Mouse (Mus musculus) mature B cell (primary cell): ENCODE results near the gene Cdadc1.

Experiments used
- in situ Hi-C: fragments of 300-500 bp; cut with MboI; formaldehyde crosslinking; loops from 2 replicates; pipeline ENCODE4 v1.14.3; 2019

The Cdadc1 gene

DNA sequence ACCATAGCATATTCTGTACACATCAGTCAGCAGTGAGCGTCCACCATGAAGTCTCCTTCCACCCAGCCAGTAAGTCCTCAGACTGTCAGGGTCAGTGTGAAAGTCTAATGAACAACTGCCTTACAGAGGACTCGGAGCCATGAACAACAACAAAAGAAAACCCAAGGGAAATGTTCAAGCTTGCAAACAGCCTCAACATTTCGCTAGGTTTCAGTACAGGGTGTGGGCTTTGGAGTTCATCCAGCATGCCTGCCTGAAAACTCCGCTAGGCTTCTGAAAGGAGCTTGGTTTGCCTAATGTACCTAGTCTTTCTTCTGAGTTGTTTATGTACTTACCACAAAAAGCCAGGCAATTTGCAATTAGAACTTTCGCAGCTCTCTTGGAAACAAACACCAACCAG, 53.8 kb downstream of the Cdadc1 start:
- in situ Hi-C loops = no loop called here

- in situ Hi-C loops = no loop called here
Measured at GRCm38 (mm10) chr14:59543158-59543826, 54.5 kb downstream of the Cdadc1 start.

DNA sequence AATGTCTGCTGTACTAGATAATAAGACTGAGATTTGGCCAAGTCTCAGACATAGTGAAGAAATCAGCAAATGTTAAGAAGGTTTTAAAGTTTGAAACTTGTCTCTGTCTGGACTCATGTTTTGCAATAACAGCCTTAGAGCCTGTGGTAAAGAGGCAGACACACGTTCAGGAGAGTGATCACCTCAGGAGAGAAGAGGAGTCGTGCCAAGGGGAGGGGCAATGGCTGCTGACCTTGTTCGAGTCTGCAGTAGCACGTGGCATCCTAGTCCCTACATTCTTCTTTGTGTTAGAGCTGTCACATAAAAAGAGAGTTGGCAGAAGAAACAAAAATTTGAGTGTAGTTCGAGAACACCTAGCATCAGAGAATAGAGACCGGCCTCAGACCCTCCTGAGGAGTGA, 57.0 kb downstream of the Cdadc1 start:
- in situ Hi-C loops = no loop called here

DNA sequence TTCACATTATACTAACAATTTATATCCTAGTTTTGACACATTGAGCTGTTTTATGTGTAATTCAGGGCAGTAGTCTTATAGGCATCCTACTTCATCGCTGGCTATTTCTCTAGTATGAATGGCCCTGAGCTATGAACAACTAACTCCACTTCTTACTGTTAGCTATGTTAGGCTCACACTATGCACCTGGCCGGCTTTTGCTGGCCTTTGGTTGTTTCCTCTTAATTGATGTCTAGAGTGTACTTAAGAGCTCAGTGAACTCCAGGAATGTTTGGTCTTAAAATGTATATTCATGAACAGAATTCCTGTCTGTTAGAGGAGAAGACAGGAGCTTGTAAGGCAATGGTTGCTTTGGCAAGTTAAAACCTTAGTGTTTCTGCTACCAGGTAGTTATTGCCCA, 57.5 kb downstream of the Cdadc1 start:
- in situ Hi-C loops = no loop called here

DNA sequence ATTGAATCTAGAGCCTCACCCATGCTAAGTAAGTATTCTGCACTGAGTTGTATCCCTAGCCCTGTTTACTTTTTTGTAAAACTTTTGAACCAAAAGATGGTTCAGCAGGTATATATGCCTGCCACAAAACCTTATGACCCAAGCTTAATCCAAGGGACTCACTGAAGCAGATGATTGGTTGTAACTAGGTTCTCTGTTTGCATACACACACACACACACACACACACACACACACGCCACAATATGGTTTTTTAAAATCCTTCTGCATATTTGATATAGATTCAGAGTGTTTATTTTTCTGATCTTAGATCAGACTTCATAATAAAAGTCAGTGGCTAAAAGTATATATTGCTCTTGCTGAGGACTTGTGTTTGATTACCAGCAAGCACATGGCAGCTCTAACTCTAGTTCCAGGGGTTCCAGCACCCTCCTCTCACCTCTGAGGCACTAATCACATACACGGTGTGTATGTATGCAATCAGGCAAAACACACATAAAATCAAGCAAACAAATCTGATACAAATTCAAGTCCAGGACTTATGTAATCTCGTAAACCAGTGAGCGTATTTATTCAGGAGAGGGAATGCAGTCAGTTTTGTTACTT, 59.8 kb downstream of the Cdadc1 start:
- in situ Hi-C loops = no loop called here

DNA sequence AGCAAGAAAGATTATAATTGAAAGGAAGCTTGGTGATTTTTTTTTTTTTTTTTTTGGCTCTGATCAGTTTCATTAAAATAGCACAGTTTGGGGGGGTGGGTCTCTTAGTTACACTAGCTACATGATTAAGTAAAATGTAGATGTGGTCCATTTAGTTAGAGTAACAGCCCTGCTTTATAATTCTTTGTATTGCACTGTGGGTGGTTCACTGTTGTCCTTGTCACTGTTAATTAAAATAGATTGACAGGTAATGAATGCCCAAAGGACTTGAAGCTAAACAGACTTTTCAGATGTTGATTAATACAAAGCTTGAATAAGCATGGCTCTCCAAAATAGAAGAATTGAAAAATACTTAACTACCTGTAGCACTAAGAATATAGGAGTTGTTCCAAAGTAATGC, 63.9 kb downstream of the Cdadc1 start:
- in situ Hi-C loops = no loop called here

- in situ Hi-C loops = no loop called here
Measured at GRCm38 (mm10) chr14:59532986-59533385, 64.8 kb downstream of the Cdadc1 start.

DNA sequence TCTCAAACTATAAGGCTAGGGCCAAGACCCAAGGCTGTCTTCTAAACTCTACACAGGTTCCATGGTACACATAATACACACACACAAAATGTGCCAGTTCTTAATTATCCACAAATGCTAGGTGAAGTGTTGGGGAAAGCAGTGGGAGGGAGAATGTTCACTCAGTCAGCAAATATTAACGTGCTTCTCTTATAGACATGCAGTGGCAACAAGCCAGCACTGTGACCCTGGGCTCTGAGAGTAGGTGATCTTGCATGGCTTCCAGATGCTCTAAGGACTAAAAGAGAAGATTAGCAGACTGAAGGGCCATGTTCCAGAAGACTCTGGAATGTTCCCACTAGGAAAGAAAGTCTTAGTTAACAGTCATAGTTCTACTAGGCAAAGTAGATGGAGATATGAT, 67.0 kb downstream of the Cdadc1 start:
- in situ Hi-C loops = no loop called here

DNA sequence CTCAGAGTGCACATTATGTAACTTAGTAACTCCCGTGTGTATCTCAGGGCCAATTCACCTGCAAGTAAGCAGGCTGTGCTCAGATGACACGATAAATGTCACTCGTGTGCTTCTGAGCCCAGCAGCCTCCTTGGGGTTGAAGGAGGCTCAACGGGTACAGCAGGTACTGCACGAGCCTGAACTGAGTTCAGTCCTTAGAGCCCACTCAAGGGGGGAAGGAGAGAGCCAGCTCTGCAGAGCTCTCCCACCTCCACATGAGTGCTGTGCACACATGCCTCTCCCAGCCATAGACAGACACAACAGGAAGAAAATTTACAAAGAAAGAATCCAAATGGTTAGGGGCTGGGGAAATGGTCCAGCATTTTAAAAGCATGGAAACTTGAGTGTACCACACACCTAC, 71.9 kb downstream of the Cdadc1 start:
- in situ Hi-C loops = no loop called here

- in situ Hi-C loops = no loop called here
Measured at GRCm38 (mm10) chr14:59513922-59514444, 83.8 kb downstream of the Cdadc1 start.
